Mouse (Mus musculus): ENCODE measurements around the gene Wrb.
A peak's percentile ranks its signal among the peaks of the same experiment; 100 is the strongest.

Wrb gene

GRCm38 (mm10) chr16:96159091-96159731, 14.0 kb downstream of the Wrb start:
- DNase-seq: peak in 1 of 2 experiments; percentile 29

GRCm38 (mm10) chr16:96159794-96160346, 14.7 kb downstream of the Wrb start:
- no peak for DNase-seq

GRCm38 (mm10) chr16:96160927-96161326, 15.7 kb downstream of the Wrb start:
- no peak for DNase-seq

GRCm38 (mm10) chr16:96161336-96161735, 16.1 kb downstream of the Wrb start:
- DNase-seq: no peak

GRCm38 (mm10) chr16:96165723-96166264, 20.6 kb downstream of the Wrb start:
- no peak for DNase-seq

GRCm38 (mm10) chr16:96168837-96169236, 23.6 kb downstream of the Wrb start:
- DNase-seq: no peak

GRCm38 (mm10) chr16:96173648-96174047, 28.4 kb downstream of the Wrb start:
- DNase-seq: no peak

GRCm38 (mm10) chr16:96175399-96175798, 30.2 kb downstream of the Wrb start:
- no peak for DNase-seq

GRCm38 (mm10) chr16:96179156-96179555, 33.9 kb downstream of the Wrb start:
- DNase-seq: no peak

GRCm38 (mm10) chr16:96187619-96188018, 42.4 kb downstream of the Wrb start:
- no peak for DNase-seq

GRCm38 (mm10) chr16:96191531-96192506, 46.6 kb downstream of the Wrb start, which contains the start of gene Lca5l:
Gene Lca5l (minus strand): TSS chr16:96192271.
- peak; percentile 95 to 96 for DNase-seq

- no peak for DNase-seq
These were observed 54.9 kb downstream of the Wrb start, which contains the start of gene Sh3bgr for GRCm38 (mm10) chr16:96199913-96200701. Gene Sh3bgr (plus strand): TSS chr16:96200450.

GRCm38 (mm10) chr16:96200702-96201028, 55.5 kb downstream of the Wrb start:
- no peak for DNase-seq

GRCm38 (mm10) chr16:96201485-96202232, 56.5 kb downstream of the Wrb start:
- DNase-seq: no peak

Data from thymus, adult 18-20 months (tissue).